Mouse (Mus musculus) C2C12 (cell line): ENCODE results near the gene Cbwd1.

ENCODE experiments used
- CEBPB ChIP-seq: IDR thresholded peaks from one replicate; pipeline ENCODE4 v1.6.1; 2011; ENCODE audit warnings: low read depth, mild to moderate bottlenecking, control low read depth, moderate library complexity
- CTCF ChIP-seq: IDR thresholded peaks from one replicate; pipeline ENCODE4 v1.5.1; 2011; ENCODE audit not compliant: control insufficient read depth, insufficient read depth, insufficient read length
- FOSL1 ChIP-seq: IDR thresholded peaks from one replicate; pipeline ENCODE4 v1.8.0; 2011; ENCODE audit warnings: mild to moderate bottlenecking, low read length; ENCODE audit not compliant: poor library complexity, insufficient read depth, severe bottlenecking
- MAX ChIP-seq: IDR thresholded peaks from one replicate; pipeline ENCODE4 v1.6.1; 2011; ENCODE audit warnings: mild to moderate bottlenecking, control low read depth
- MYOG ChIP-seq: IDR thresholded peaks from one replicate; pipeline ENCODE4 v1.6.1; 2011; ENCODE audit not compliant: control insufficient read depth, insufficient read length; ENCODE audit errors: extremely low read depth
- USF1 ChIP-seq: IDR thresholded peaks from one replicate; pipeline ENCODE4 v1.6.1; 2011; ENCODE audit warnings: low read depth, mild to moderate bottlenecking, control low read depth, moderate library complexity

DNA sequence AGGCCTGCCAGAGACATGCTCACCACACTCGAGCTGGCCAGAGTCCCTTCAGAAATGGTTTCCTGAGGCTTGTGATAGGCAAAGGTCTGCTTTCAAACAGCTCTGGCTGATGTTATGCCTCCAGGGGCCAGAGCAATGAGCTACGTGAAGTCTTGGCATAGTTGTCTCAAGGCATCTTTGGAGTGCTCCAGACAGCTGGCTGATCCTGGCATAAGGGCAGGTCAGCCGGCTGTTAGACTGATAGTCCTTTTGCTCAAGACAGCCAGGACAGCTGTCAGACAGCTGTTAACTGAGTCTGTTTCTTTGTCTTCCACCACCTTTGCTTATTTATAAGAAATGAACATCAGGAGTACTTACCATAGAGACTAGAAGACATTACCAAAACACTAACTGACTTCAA, 74.5 kb downstream of the Cbwd1 start:
- TF ChIP-seq MAX (no peak), CTCF (no peak), USF1 (no peak), CEBPB (no peak), FOSL1 (no peak), MYOG (no peak)
